Mouse (Mus musculus): ENCODE results near the gene Cyp2j9. TPM values are rescaled to one million over a fixed set of nuclear protein-coding genes. Genes with fewer than 3 reads are reported as not detected.
A peak's percentile ranks its signal among the peaks of the same experiment; 100 is the strongest.
"Not testable (repeated sequence)": the region's sequence is repeated elsewhere in the genome, so short reads cannot be mapped to it uniquely, and the experiment has no call there.

Cyp2j9 gene
- polyA plus RNA-seq (2014; fragmentation: Nextera tagmentation; extraction: Ambion mirVana): 0.95 and 1.2 TPM in 2 replicates

- H3K36me3 ChIP-seq (ENCODE audit: control insufficient read depth, insufficient read depth, low read length): no peaks in the 10 kb centered on the region
- peak within 1 kb of the TSS; percentile 19; the same call in 1 of the 2 replicates for H3K4me3 ChIP-seq (ENCODE audit: low read depth, low read length)
- no peaks in the 10 kb centered on the region for H3K27me3 ChIP-seq (ENCODE audit: control insufficient read depth, insufficient read depth, low read length)
- DNase-seq (ENCODE audit: low spot score): peak; percentile 37
- peak within 1 kb of the TSS; percentile 29; the same call in 1 of the 2 replicates for H3K9ac ChIP-seq (ENCODE audit: low read length)
- no peaks in the 10 kb centered on the region for H3K4me1 ChIP-seq (ENCODE audit: control insufficient read depth, insufficient read depth, low read length)
- WGBS: 12% methylated on average over 18 of the region's 18 CpGs
- peak within 1 kb of the TSS; percentile 45 for H3K4me2 ChIP-seq (ENCODE audit: low read depth)
- no peaks in the 10 kb centered on the region for H3K9me3 ChIP-seq (ENCODE audit: control insufficient read depth, low read length)
- peak; percentile 58; the same call in 1 of the 2 replicates for ATAC-seq (ENCODE audit: insufficient read depth, low FRiP score, low TSS enrichment)
- no peak within 1 kb of the TSS for H3K27ac ChIP-seq (ENCODE audit: low read depth, low read length)
These were observed at the start of gene Cyp2j9 for GRCm38 (mm10) chr4:96590911-96591790. Gene Cyp2j9 (minus strand): TSS chr4:96591578.

- WGBS: 77% methylated on average over 1 of the region's 1 CpGs
- no peak for DNase-seq (ENCODE audit: low spot score)
- Histone ChIP-seq H3K4me3 (ENCODE audit: low read depth, low read length) (no peak overlapping the region), H3K4me1 (ENCODE audit: control insufficient read depth, insufficient read depth, low read length) (no peaks in the 10 kb centered on the region), H3K4me2 (ENCODE audit: low read depth) (no peak overlapping the region), H3K27ac (ENCODE audit: low read depth, low read length) (no peak overlapping the region), H3K9me3 (ENCODE audit: control insufficient read depth, low read length) (no peaks in the 10 kb centered on the region), H3K9ac (ENCODE audit: low read length) (no peak overlapping the region), H3K36me3 (ENCODE audit: control insufficient read depth, insufficient read depth, low read length) (no peaks in the 10 kb centered on the region), H3K27me3 (ENCODE audit: control insufficient read depth, insufficient read depth, low read length) (no peaks in the 10 kb centered on the region)
- ATAC-seq (ENCODE audit: insufficient read depth, low FRiP score, low TSS enrichment): no peak
These were observed 44.1 kb upstream of the Cyp2j9 start for GRCm38 (mm10) chr4:96635455-96635854.

- DNase-seq (ENCODE audit: low spot score): no peak
These were observed 31.1 kb upstream of the Cyp2j9 start for GRCm38 (mm10) chr4:96622474-96622873.

GRCm38 (mm10) chr4:96591791-96592150 lies 393 bp upstream of the Cyp2j9 start:
- no peaks in the 10 kb centered on the region for H3K9me3 ChIP-seq (ENCODE audit: control insufficient read depth, low read length)
- H3K27ac ChIP-seq (ENCODE audit: low read depth, low read length): no peak overlapping the region
- H3K4me1 ChIP-seq (ENCODE audit: control insufficient read depth, insufficient read depth, low read length): no peaks in the 10 kb centered on the region
- no peaks in the 10 kb centered on the region for H3K27me3 ChIP-seq (ENCODE audit: control insufficient read depth, insufficient read depth, low read length)
- H3K4me2 ChIP-seq (ENCODE audit: low read depth): no peak overlapping the region; the same call in 1 of the 2 replicates
- 52% methylated on average over 4 of the region's 4 CpGs for whole genome bisulfite sequencing
- ATAC-seq (ENCODE audit: insufficient read depth, low FRiP score, low TSS enrichment) (peak; percentile 17; the same call in 1 of the 2 replicates), DNase-seq (ENCODE audit: low spot score) (peak; percentile 12)
- no peak overlapping the region for H3K9ac ChIP-seq (ENCODE audit: low read length)
- no peaks in the 10 kb centered on the region for H3K36me3 ChIP-seq (ENCODE audit: control insufficient read depth, insufficient read depth, low read length)
- no peak overlapping the region for H3K4me3 ChIP-seq (ENCODE audit: low read depth, low read length)

More at GRCm38 (mm10) chr4:96622474-96622873, 31.1 kb upstream of the Cyp2j9 start:
- Histone ChIP-seq H3K27ac (ENCODE audit: low read depth, low read length) (no peak overlapping the region), H3K36me3 (ENCODE audit: control insufficient read depth, insufficient read depth, low read length) (no peaks in the 10 kb centered on the region), H3K4me1 (ENCODE audit: control insufficient read depth, insufficient read depth, low read length) (no peaks in the 10 kb centered on the region), H3K4me3 (ENCODE audit: low read depth, low read length) (no peak overlapping the region), H3K9ac (ENCODE audit: low read length) (no peak overlapping the region), H3K9me3 (ENCODE audit: control insufficient read depth, low read length) (no peaks in the 10 kb centered on the region), H3K27me3 (ENCODE audit: control insufficient read depth, insufficient read depth, low read length) (no peaks in the 10 kb centered on the region), H3K4me2 (ENCODE audit: low read depth) (no peak overlapping the region)
- 92% methylated on average over 1 of the region's 1 CpGs for WGBS
- no peak for ATAC-seq (ENCODE audit: insufficient read depth, low FRiP score, low TSS enrichment)

- no peaks in the 10 kb centered on the region for H3K4me1 ChIP-seq (ENCODE audit: control insufficient read depth, insufficient read depth, low read length)
- no peak for DNase-seq (ENCODE audit: low spot score)
- WGBS: 78% methylated on average over 1 of the region's 1 CpGs
- no peaks in the 10 kb centered on the region for H3K36me3 ChIP-seq (ENCODE audit: control insufficient read depth, insufficient read depth, low read length)
- ATAC-seq (ENCODE audit: insufficient read depth, low FRiP score, low TSS enrichment): no peak
- no peak overlapping the region for H3K27ac ChIP-seq (ENCODE audit: low read depth, low read length)
- no peak overlapping the region for H3K4me3 ChIP-seq (ENCODE audit: low read depth, low read length)
- no peak overlapping the region for H3K9ac ChIP-seq (ENCODE audit: low read length)
- H3K27me3 ChIP-seq (ENCODE audit: control insufficient read depth, insufficient read depth, low read length): no peaks in the 10 kb centered on the region
- H3K4me2 ChIP-seq (ENCODE audit: low read depth): no peak overlapping the region
- no peaks in the 10 kb centered on the region for H3K9me3 ChIP-seq (ENCODE audit: control insufficient read depth, low read length)
These were observed 9.8 kb downstream of the Cyp2j9 start for GRCm38 (mm10) chr4:96581425-96582088.

- H3K4me3 ChIP-seq (ENCODE audit: low read depth, low read length); H3K27ac ChIP-seq (ENCODE audit: low read depth, low read length); H3K27me3 ChIP-seq (ENCODE audit: control insufficient read depth, insufficient read depth, low read length); ATAC-seq (ENCODE audit: insufficient read depth, low FRiP score, low TSS enrichment); H3K9ac ChIP-seq (ENCODE audit: low read length); H3K4me1 ChIP-seq (ENCODE audit: control insufficient read depth, insufficient read depth, low read length); DNase-seq (ENCODE audit: low spot score); H3K9me3 ChIP-seq (ENCODE audit: control insufficient read depth, low read length); H3K36me3 ChIP-seq (ENCODE audit: control insufficient read depth, insufficient read depth, low read length); H3K4me2 ChIP-seq (ENCODE audit: low read depth): not testable (repeated sequence)
- WGBS: 60% methylated on average over 6 of the region's 6 CpGs
These were observed 11.0 kb downstream of the Cyp2j9 start for GRCm38 (mm10) chr4:96580351-96580750.

GRCm38 (mm10) chr4:96569442-96569841 lies 21.9 kb downstream of the Cyp2j9 start:
- H3K36me3 ChIP-seq (ENCODE audit: control insufficient read depth, insufficient read depth, low read length): no peaks in the 10 kb centered on the region
- H3K27ac ChIP-seq (ENCODE audit: low read depth, low read length): no peak overlapping the region
- H3K9me3 ChIP-seq (ENCODE audit: control insufficient read depth, low read length): no peaks in the 10 kb centered on the region
- no peak overlapping the region for H3K9ac ChIP-seq (ENCODE audit: low read length)
- no peak for ATAC-seq (ENCODE audit: insufficient read depth, low FRiP score, low TSS enrichment)
- no peak for DNase-seq (ENCODE audit: low spot score)
- H3K4me2 ChIP-seq (ENCODE audit: low read depth): no peak overlapping the region
- H3K27me3 ChIP-seq (ENCODE audit: control insufficient read depth, insufficient read depth, low read length): no peaks in the 10 kb centered on the region
- WGBS: 72% methylated on average over 3 of the region's 3 CpGs
- H3K4me3 ChIP-seq (ENCODE audit: low read depth, low read length): no peak overlapping the region
- H3K4me1 ChIP-seq (ENCODE audit: control insufficient read depth, insufficient read depth, low read length): no peaks in the 10 kb centered on the region

- H3K36me3 ChIP-seq (ENCODE audit: control insufficient read depth, insufficient read depth, low read length): no peaks in the 10 kb centered on the region
- no peak overlapping the region for H3K9ac ChIP-seq (ENCODE audit: low read length)
- H3K27me3 ChIP-seq (ENCODE audit: control insufficient read depth, insufficient read depth, low read length): no peaks in the 10 kb centered on the region
- DNase-seq (ENCODE audit: low spot score) (no peak), ATAC-seq (ENCODE audit: insufficient read depth, low FRiP score, low TSS enrichment) (no peak)
- H3K4me2 ChIP-seq (ENCODE audit: low read depth): no peak overlapping the region
- H3K4me1 ChIP-seq (ENCODE audit: control insufficient read depth, insufficient read depth, low read length): no peaks in the 10 kb centered on the region
- no peaks in the 10 kb centered on the region for H3K9me3 ChIP-seq (ENCODE audit: control insufficient read depth, low read length)
- WGBS: 79% methylated on average over 1 of the region's 1 CpGs
- no peak overlapping the region for H3K4me3 ChIP-seq (ENCODE audit: low read depth, low read length)
- H3K27ac ChIP-seq (ENCODE audit: low read depth, low read length): no peak overlapping the region
These were observed 23.4 kb downstream of the Cyp2j9 start for GRCm38 (mm10) chr4:96567988-96568387.
